Mouse (Mus musculus) Muller cell, postnatal 12 days (primary cell): ENCODE results near the gene Rbfox2.
A peak's percentile ranks its signal among the peaks of the same experiment; 100 is the strongest.

Experiments
- DNase-seq: peaks from one replicate; pipeline ENCODE4 v3.0.0-alpha.2; 2015; ENCODE audit errors: inconsistent ontology term

The Rbfox2 gene

GRCm38 (mm10) chr15:77196001-77196400, 110.8 kb downstream of the Rbfox2 start:
- no peak for DNase-seq

- DNase-seq = peak; percentile 71
Measured at GRCm38 (mm10) chr15:77192154-77192935, 114.5 kb downstream of the Rbfox2 start.

GRCm38 (mm10) chr15:77186096-77186495, 120.7 kb downstream of the Rbfox2 start:
- DNase-seq = no peak

- DNase-seq = no peak
Measured at GRCm38 (mm10) chr15:77185614-77186013, 121.2 kb downstream of the Rbfox2 start.

GRCm38 (mm10) chr15:77182800-77183199, 124.0 kb downstream of the Rbfox2 start:
- DNase-seq = no peak

- DNase-seq = no peak
Measured at GRCm38 (mm10) chr15:77174018-77174417, 132.8 kb downstream of the Rbfox2 start.

GRCm38 (mm10) chr15:77172414-77172813, 134.4 kb downstream of the Rbfox2 start:
- no peak for DNase-seq

GRCm38 (mm10) chr15:77168781-77169180, 138.0 kb downstream of the Rbfox2 start:
- no peak for DNase-seq

- DNase-seq = no peak
Measured at GRCm38 (mm10) chr15:77166225-77166732, 140.5 kb downstream of the Rbfox2 start.

GRCm38 (mm10) chr15:77163336-77163735, 143.5 kb downstream of the Rbfox2 start:
- no peak for DNase-seq

- no peak for DNase-seq
Measured at GRCm38 (mm10) chr15:77162931-77163330, 143.9 kb downstream of the Rbfox2 start.

- no peak for DNase-seq
Measured at GRCm38 (mm10) chr15:77161382-77161781, 145.4 kb downstream of the Rbfox2 start.

GRCm38 (mm10) chr15:77160848-77161247, 146.0 kb downstream of the Rbfox2 start:
- DNase-seq = no peak

GRCm38 (mm10) chr15:77156525-77156924, 150.3 kb downstream of the Rbfox2 start:
- DNase-seq = peak; percentile 26

- no peak for DNase-seq
Measured at GRCm38 (mm10) chr15:77154248-77154785, 152.5 kb downstream of the Rbfox2 start.

- DNase-seq = peak; percentile 95
Measured at GRCm38 (mm10) chr15:77153625-77154024, 153.2 kb downstream of the Rbfox2 start.

- DNase-seq = peak; percentile 59
Measured at GRCm38 (mm10) chr15:77153088-77153546, 153.7 kb downstream of the Rbfox2 start.

- DNase-seq = peak; percentile 34
Measured at GRCm38 (mm10) chr15:77152336-77153087, 154.3 kb downstream of the Rbfox2 start.

GRCm38 (mm10) chr15:77151816-77152215, 155.0 kb downstream of the Rbfox2 start:
- no peak for DNase-seq

GRCm38 (mm10) chr15:77151178-77151577, 155.6 kb downstream of the Rbfox2 start:
- DNase-seq = peak; percentile 31

- DNase-seq = peak; percentile 71
Measured at GRCm38 (mm10) chr15:77150424-77150841, 156.4 kb downstream of the Rbfox2 start.

GRCm38 (mm10) chr15:77150000-77150399, 156.8 kb downstream of the Rbfox2 start:
- no peak for DNase-seq
